Mouse (Mus musculus): ENCODE results near the gene Stard3. TPM values are rescaled to one million over a fixed set of nuclear protein-coding genes. Genes with fewer than 3 reads are reported as not detected.

The Stard3 gene
- 10 to 100 TPM; 23.9 to 24.5 TPM for total RNA-seq (2021)

DNA sequence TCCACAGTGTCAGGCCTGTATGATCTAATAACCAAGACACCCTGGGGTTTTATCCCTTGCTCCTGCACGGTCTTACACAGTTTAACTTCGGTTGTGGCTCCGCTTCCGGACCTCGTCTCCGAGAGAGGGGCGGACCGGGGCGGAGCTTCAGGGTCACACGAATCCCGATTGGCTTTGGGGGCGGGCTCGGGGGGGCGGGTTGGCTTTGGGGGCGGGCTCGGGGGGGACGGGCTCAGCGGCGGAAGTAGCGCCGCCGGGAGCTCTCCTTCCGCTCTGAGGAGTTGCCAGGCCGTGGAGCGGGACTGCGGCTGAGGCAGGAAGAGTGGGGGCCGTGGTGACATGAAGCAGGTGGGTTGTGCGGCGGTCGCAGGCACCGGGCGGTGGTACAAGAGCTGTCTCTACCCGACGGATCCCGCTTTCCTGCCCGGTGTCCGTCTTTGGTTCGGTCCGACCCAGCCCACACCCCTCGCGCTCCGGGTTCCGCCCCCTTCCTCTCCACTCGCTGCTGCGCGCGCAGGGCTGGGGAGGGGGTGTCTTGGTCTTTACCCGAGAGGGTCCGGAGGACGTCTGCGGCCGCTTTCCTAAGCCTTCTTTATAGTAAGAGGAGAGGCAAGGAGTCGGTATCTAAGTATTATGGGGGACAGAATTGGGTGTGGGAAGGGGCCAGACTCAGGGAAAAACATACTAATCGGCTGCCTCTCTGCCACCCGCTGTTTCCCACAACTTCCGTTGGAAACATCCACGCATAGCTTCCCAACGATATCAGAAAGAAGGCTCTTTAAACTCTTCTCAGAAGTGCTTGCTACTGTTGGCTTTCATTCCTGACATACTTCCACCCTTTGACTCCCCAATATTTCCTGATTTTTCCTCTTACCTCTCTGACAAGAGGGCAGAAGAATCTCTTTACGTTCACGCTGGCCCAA, at the start of gene Stard3:
Gene Stard3 (plus strand): TSS at position 208 of the 923 bp plus-strand sequence.
- intact Hi-C loops (cut with DNase I): no loop called here
- peak; percentile 91 to 92 for DNase-seq

DNA sequence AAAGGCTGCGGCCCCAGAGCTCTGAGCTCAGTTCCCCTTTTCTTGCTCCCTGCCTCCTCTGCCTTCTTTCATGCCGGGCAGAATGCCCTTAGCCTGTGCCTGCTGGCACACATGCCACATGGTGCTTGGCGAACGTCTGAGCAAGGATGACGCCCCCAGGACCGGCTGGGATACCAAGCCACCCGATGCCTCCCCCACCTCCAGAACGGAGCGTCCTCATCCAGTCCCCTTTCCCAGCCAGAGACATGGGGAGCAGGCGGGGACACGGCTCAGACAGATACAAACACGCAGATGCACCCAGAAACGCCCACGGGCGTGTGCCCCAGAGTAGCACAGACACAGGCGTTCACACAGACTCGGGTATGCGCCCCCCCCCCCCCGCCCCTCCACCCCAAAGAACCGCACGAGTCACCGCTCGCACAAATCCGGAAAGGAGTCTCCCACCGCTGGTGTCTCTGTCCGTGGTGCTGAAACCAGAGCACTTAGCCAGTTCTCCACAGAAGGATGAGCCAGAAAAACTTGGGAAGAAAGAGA, 44.3 kb upstream of the Stard3 start:
- DNase-seq: peak; percentile 70 to 86
- intact Hi-C loops (cut with DNase I): no loop called here

DNA sequence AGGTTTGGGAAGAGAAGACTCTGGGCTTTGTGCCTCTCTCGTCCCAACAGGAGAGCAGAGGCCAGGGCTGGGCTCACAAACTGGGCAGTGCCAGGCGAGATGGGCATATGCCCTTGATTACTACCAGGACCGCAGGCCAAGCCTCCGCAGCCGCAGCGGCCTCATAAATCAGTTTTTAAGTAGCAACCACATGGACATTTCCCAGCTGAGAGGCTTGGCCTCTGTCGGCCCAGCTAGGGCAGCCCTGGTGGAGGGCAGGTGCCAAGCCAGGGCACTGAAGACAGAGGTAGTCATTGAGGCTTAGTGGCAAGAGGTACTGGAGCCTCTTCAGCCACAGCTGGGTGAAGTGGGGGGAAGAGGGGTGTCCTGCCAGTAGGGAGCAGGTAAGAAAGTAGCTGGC, 40.7 kb upstream of the Stard3 start:
- intact Hi-C loops (cut with DNase I): no loop called here
- no peak for DNase-seq

DNA sequence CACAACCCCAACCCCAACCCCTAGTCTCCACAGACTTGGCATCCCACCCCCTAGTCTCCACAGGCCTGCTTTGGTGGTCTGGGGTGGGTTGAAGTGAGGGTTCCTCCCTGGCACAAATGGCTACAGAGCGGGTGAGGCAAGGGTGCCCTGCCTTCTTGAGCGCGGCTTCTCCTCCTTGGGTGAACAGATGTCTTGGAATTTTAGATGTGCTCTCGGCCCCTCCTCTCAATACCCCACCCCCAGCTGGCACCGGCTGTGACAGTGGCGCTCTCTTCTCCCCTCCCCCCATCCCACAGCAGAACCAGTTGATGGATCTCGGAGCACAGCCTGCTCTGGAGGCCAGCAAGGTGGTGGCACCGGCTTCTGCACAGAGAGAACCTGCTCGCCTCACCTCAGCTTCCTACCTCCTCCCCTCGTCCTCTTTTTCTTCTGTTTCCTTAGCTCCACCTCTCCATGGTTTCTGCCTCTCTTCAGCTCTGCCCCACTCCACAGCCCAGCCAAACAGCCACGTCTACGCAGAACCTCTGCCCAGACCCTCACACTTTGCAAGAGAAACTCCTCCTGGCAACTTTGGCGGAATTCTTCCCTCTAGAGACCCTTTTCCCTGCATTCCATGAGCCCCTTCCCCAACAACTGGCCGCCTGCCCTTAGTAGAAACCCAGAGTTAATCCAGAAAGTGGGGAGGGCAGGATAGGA, 39.6 kb upstream of the Stard3 start:
- intact Hi-C loops (cut with DNase I): no loop called here
- no peak for DNase-seq

DNA sequence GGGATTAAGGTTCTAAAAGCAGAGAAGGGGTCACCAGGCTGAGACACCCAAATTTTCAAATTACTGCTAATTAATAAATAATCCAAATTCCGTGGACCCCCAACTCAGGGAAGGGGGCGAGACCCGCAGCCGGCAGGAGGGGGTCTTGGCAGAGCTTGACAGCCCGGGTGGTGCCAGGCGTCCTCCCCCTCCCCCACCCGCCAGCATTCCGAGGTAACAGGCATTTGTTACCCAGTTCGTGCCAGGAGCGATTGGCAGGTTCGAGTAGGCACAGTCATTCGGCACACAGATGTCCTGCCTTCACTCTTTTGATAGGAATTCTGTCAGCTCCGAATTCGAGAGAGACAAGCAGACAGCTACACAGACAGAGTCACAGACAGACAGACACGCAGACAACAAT, 39.0 kb upstream of the Stard3 start:
- no peak for DNase-seq
- intact Hi-C loops (cut with DNase I): no loop called here

DNA sequence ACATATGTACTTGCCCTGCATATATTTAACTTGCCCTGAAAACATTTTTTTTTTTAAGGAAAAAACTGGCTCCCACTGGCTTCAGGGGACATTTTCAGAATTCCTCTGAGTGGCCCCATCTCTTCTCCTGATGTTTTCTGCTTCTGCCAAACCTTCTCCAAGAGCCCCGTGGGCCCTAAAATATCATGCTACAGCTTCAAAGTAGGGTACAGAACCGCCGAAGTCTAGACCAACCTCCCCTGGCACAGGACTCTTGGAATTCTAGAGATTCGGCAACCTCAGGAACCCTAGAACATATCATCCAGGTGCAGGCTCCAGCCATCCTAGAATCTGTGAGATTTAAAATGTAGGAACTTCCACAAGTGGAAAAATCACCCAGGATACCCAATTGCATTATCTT, 38.6 kb upstream of the Stard3 start:
- no peak for DNase-seq
- intact Hi-C loops (cut with DNase I): no loop called here

DNA sequence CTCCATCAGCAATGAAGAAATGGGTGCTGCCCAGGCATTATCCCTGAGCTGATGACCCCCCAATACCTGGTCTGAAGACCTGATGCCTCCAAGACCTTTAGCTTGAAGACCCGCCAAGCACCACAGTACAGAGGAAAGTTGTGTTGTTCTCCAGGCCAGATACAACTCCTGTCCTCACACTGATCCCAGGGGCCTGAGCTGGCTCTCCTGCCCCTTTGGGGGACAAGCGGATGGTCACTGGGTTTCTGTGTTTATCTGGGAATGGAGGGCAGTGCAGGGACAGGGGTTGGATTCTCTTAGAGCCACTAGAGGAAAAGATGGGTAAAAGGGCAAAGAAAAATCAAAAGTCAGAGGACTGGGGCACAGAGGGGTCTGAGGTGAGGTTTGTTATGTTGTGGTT, 38.2 kb upstream of the Stard3 start:
- intact Hi-C loops (cut with DNase I): no loop called here
- no peak for DNase-seq

DNA sequence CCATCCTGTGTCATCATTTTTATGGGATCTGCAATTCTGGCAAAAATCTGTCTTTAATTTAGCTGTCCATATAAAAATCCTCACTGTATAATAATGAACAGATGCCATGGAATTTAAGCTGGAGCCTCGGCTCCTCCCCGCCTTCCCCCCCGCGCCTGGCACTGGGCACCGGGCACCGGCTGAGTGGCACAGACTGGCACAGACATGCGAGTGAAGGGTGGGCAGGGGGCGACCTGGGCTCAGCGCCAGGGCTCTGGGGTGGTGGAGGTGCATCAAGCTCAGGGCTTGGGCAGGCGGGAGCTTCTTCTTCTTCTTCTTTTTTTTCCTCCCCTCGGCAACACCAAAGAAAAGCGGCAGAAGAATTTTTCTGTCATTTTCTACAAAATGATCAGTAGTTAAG, 37.8 kb upstream of the Stard3 start:
- DNase-seq: no peak
- intact Hi-C loops (cut with DNase I): no loop called here

DNA sequence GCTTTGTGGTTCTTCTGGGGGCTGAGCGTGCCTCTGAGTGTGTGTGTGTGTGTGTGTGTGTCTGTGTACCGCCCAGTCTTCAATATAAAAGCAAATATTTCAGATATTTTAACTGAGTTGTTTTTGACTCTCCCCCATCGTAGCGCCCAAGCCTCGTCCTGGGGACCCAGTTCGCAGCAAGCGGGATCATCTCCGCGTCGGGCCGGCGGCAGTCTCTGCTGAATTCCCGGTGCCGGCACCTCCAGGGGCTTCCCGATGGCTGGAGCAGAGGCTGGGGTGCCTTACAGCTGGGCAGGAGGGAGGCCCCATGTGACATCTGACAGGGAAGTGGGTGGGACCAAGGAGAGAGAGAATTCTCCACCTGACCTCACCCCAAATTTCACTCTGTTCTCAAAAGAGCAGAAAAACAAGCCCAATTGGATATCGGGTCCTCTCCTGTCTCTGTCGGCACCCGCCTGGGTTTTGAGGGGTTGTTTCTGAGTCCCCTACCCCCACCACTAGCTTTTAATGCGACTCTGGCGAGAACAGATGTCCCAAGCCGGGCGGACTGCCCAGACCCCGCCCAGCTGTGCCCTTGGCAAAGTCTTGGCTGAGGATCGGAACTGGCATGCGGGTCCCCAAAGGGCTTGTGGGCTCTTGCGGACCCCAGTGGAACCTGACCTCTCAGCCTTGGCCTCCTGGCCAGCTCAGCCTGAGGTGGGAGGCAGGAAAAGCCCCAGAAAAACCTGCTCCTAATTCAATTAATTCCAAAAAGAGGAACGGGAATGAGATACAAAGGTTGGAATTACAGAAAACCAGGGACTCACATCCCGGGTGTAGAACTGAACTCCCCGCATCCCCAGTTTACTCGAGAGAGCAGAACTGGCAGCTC, 37.1 kb upstream of the Stard3 start:
- DNase-seq: no peak
- intact Hi-C loops (cut with DNase I): no loop called here

DNA sequence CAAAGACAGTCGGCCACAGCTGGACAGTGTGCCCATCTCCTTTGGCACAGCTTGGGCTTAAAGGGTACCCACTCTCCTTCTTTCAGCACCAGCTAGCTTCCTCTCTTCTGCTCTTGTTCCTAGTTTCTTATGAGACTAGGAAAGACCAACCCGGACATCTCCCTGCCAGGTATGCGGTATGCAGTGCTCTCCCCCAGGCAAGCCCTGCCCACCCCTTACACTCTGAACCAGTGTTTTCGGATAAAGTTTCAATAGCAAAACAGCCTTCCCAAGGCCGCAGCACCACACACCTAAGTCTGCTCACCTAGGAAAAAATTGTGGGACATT, 36.5 kb upstream of the Stard3 start:
- intact Hi-C loops (cut with DNase I): no loop called here
- DNase-seq: no peak

DNA sequence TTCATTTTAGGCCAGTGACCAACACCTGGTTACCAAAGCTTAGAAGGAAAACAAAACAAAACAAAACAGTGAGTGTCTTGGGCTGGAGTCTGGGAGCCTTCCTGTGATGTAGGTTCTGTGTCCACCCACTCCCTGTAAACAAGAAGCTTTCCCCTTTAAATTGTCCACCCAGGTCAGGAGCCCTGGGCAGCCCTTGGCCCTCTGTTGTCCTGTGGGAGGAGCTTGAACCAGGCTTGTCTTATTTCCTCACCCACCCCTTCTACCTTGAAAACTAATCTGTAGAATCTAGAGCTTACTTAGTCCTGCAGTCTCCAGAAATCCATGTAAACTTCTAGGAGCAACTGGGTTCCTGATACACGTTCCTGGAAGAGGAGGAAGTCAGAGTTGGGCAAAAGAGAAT, 36.0 kb upstream of the Stard3 start:
- intact Hi-C loops (cut with DNase I): no loop called here
- no peak for DNase-seq

DNA sequence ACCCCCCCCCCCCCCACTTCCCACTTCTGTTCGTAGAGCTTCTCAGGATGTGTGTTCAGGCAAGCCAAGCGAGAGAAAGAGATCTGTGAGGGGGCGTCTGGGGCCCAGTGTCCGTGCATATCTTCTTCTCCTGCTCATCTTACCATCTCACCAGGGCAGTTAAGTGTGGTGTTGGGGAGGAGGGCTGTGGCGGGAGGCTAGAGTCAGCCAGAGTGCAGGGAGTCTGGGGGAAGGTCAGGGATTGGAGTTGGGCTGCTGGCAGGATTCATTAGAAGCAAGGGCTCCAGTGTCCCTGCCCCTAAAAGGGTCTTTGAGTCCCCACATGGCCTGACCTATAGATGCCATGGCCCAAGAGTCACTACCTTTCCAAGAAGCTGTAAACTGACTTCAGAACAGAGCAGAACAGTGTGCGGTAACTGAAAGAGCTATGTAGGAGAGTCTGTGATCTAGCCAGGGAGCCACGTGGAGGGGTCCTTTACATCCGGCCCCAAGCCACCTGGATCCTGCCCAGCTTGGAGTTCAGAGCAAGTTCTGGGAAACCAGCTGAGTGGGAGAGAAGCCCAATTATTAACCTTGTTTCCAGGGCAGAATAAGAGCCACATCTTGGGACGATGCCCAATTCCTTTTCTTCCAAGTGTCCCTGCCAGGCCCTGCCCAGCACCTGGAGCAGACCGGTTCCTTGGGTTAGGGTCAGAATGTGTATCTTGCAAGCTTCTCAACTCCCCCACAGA, 34.9 kb upstream of the Stard3 start:
- intact Hi-C loops (cut with DNase I): no loop called here
- DNase-seq: no peak

DNA sequence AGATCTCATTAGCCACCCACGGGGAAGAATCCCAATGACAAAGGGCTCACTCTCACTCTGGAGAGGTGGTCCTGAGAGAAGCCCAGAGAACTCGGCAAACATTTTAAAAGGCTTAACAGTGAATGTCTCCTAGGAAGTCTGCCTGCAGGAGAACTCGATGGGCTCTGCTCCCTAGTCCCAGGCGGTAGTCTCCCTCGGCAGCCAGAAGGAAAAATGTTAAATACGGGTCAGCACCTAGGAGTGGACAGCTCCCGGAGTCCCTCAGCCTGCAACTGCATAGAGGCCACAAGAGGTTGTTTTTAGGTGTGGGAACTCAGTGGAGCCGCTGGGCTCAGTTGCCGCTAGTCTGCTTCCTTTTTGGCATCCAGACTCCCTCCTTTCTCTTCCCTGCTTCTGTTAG, 34.2 kb upstream of the Stard3 start:
- intact Hi-C loops (cut with DNase I): no loop called here
- peak; percentile 60 to 66 for DNase-seq

DNA sequence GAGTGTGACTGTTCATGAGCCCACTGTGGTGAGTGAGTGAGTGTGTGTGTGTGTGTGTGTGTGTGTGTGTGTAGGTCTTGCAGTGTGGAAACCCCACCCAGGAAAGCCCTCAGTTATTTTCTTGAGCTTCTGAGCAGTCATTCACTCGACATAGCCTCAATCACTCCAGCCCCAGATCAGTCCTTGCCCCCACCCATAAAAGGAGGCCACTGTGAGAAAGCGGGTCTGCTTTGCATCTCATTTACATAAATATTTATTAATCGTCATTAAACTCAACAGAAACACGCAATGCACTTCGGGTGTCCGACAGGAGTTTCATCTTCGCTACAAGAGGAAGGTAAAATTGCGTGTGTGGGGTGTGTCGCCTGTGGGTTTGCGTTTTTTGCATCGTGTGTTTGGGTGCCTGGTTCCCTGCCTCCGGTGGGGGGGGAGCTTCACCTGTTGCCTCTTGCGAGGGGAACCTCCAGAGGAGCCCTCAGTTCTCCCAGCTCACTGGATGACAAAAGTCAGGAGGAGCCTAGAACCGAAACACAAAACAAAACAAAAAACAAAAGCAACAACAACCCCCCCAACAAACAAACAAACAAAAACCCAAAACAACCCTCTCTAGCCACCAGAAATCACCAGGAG, 32.9 kb upstream of the Stard3 start:
- intact Hi-C loops (cut with DNase I): no loop called here
- no peak for DNase-seq

DNA sequence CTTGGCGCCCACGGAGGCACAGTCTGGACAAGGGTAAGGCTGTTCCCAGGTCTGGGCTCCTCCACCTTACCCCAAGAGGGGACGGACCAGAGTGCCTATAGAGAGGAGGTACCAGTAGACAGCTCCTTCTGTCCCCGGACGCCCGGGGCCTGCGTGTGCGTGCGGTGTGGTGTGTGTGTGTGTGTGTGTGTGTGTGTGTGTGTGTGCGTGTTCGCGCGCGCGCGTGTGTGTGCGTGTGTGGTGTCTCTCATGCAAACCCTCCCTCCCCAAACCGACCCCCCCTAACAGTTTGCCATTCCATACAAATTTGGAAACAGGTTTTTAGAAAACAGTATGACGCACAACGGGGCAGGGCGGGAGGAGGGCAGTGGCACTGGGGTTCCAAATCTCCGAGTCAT, 32.3 kb upstream of the Stard3 start:
- intact Hi-C loops (cut with DNase I): no loop called here

DNA sequence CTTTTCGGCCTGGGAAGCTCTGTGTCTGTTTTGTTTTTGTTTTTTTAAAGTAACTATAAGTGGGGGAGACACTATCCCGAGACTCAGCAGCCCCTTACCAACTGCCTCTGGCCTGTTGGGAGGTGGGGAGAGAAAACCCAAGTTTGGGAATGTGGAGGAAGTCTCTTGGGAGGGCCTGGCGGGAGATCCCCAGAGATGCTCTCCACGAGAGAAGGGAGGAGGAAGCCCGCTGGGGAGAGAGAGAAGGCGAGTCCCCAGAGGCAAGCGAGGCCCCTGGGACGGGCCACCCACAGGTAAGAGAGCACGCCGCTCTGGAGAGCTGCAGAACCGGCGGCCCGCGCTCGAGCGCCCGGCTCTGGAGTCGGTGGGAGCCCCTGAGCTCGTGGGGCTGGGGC, 31.4 kb upstream of the Stard3 start:
- no peak for DNase-seq
- intact Hi-C loops (cut with DNase I): no loop called here

More for the DNA sequence above, 32.3 kb upstream of the Stard3 start:
- DNase-seq: no peak

DNA sequence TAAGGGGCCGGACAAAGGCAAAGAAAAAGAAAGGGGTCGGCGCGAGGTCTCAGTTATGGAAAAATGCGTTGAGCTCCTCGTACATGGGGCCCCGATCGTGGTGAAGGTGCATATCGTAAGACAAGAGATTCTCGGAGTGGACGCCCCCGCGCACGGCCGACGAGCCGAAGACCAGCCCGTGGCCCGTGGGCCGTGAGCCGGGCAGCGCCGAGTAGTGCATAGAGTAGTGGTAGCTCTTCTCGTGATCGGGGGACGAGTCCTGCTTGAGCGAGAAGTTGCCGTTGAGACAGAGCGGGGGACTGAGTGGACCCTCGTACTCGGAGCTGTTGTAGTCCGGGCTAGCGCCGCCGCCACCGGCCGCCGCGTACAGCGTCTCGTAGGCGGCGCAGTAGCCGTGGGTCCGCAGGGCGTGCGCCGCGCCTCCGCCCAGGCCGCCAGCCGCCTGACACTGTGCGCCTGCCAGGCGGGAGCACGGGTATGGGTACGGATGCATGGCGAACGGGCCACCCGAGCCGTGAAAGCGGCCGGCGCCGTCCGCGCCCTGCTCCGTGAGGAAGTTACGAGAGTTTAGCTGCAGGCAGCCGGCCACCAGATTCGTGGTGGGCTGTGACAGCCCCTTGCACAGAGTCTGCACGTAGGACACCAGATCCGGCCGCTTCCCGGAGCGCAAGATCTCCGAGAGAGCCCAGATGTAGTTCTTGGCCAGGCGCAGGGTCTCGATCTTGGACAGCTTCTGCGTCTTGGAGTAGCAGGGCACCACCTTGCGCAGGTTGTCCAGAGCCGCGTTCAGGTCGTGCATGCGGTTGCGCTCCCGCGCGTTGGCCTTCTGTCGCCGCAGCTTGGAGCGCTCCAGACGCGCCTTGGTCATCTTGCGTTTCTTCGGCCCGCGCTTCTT, 30.8 kb upstream of the Stard3 start:
- DNase-seq: no peak
- intact Hi-C loops (cut with DNase I): no loop called here

DNA sequence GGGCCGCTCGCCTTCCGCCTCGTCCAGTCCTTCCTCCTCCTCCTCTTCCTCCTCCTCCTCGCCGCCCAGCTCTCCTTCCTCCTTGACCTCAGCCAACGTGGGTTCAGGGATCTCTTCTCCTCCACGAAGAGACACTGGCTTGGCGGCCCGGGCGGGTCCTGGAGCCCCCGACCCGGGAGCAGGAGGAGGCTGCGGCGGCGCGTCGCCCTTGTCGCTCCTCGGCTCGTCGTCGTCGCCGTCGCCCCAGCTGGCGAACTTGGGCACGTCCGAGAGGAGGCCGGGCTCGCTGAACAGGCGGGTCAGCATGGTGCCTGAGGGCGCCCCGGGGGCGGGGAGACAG, 30.2 kb upstream of the Stard3 start:
- intact Hi-C loops (cut with DNase I): no loop called here
- no peak for DNase-seq
